Mouse (Mus musculus) testis, adult 2 months (tissue): ENCODE results near the gene Car1. TPM values are rescaled to one million over a fixed set of nuclear protein-coding genes. Genes with fewer than 3 reads are reported as not detected.

Experiments used
- H3K27ac ChIP-seq: fragments of 200-500 bp; 2 replicates; pipeline ENCODE4 v1.5.1; 2012; ENCODE audit warnings: low read depth, low read length; ENCODE audit not compliant: control insufficient read depth, insufficient read depth
- H3K27me3 ChIP-seq: fragments of 200-500 bp; 2 replicates; pipeline ENCODE4 v1.6.1; 2012; ENCODE audit warnings: mild to moderate bottlenecking, low read length, moderate library complexity; ENCODE audit not compliant: control insufficient read depth, insufficient read depth
- H3K36me3 ChIP-seq: fragments of 200-500 bp; 2 replicates; pipeline ENCODE4 v1.6.1; 2012; ENCODE audit warnings: mild to moderate bottlenecking, low read length; ENCODE audit not compliant: control insufficient read depth, insufficient read depth
- H3K4me1 ChIP-seq: fragments of 200-500 bp; 2 replicates; pipeline ENCODE4 v1.6.1; 2012; ENCODE audit warnings: low read length; ENCODE audit not compliant: control insufficient read depth, insufficient read depth
- H3K4me3 ChIP-seq: fragments of 200-500 bp; 2 replicates; pipeline ENCODE4 v1.5.1; 2012; ENCODE audit warnings: low read depth, mild to moderate bottlenecking, low read length, moderate library complexity, mixed read lengths; ENCODE audit not compliant: control insufficient read depth
- CTCF ChIP-seq: fragments of 200-500 bp; IDR thresholded peaks from 2 replicates; pipeline ENCODE4 v1.5.1; 2012; ENCODE audit warnings: low read depth, mild to moderate bottlenecking, inconsistent platforms, low read length, moderate library complexity; ENCODE audit not compliant: control insufficient read depth, insufficient read depth, insufficient replicate concordance
- POLR2A ChIP-seq: fragments of 200-500 bp; IDR thresholded peaks from 2 replicates; pipeline ENCODE4 v1.6.1; 2012; ENCODE audit warnings: low read depth, mild to moderate bottlenecking, inconsistent platforms, low read length, moderate library complexity; ENCODE audit not compliant: control insufficient read depth
- polyA plus RNA-seq: library from polyadenylated mRNA; depleted of rRNA; stranded (reverse); fragments of >200 nt; gene quantifications from 2 replicates; pipeline ENCODE4 v1.2.3, GENCODE M21; 2012

Car1 gene
- polyA plus RNA-seq, 1 experiment = 0.20 TPM

DNA sequence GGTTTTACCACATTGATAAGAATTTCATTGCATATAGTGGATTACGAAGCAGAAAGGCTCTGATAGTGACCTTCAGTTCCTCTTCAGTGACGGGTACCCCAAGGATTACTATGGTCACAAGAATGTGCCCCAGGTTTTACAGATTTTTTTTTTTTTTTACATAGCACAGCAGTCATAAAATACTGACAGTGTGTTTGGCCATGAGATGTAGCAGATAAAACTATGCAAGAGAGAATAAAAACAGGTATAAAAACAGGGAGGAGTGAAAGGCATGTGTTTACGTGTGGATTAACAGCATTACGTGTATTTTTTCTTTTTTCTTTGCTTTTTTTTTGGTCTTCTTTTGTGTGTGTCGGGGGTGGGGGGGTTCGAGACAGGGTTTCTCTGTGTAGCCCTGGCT, 3.3 kb downstream of the Car1 start:
- Histone ChIP-seq H3K27ac (no peak overlapping the region), H3K27me3 (no peaks in the 10 kb centered on the region), H3K4me3 (no peak overlapping the region), H3K4me1 (no peaks in the 10 kb centered on the region), H3K36me3 (no peaks in the 10 kb centered on the region)
- TF ChIP-seq POLR2A (no peak), CTCF (no peak)

DNA sequence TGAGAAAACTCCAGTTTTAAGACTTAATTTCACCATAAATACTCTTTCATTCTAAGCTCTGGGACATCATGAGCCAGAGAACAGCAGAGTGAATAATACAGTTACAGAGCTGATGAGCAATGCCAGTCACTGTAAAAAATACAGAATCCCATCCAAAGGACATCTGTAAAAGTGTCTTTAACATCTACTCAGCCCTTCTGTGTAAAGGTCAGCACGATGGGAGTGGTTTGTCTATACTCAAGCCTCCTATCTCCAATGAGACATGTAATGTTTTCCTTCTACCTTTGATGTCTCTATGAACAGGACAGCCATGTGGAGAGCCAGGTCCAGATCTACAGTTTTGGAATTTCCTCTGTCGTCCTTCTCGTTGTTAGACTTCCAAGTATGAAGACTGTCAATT, 11.1 kb downstream of the Car1 start:
- no peak for TF ChIP-seq CTCF
- Histone ChIP-seq H3K27me3 (no peaks in the 10 kb centered on the region), H3K4me3 (no peak overlapping the region), H3K36me3 (no peaks in the 10 kb centered on the region), H3K27ac (no peak overlapping the region), H3K4me1 (no peaks in the 10 kb centered on the region)

DNA sequence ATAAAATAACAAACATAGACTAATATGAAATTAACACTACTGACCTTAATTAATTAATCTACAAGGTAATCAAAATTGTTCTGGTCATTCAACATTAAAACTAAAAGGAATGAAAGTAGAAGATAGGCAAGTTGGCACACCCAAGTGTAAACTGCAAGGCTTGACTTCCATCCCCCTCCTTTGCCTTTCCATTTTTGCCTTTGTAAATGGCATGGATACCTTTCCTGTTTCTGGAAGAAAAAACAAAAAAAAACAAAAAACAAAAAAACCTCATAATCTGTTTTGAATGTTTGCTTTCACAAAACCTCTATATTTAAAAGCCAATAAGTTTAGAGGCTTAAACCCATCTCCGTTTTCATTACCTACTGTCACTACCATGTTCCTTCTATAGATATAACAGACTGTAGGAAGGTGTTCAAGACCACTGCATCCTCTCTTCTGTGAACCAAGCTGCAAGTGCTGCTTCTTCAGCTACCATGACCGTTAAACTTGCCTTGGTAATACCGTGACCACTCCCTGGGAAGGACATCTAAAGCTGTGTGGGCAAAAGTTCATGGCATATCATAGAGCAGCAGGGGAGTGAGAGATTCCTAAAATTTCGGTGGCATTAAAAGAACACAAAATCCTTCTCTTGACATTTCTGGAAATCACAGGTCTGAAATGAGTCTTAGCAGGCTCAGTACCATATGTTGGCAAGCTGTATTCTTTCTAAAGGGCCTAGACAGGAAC, 12.7 kb downstream of the Car1 start:
- H3K27ac ChIP-seq = no peak overlapping the region
- H3K36me3 ChIP-seq = no peaks in the 10 kb centered on the region
- no peaks in the 10 kb centered on the region for H3K4me1 ChIP-seq
- TF ChIP-seq POLR2A (no peak), CTCF (no peak)
- H3K4me3 ChIP-seq = no peak overlapping the region
- H3K27me3 ChIP-seq = no peaks in the 10 kb centered on the region

DNA sequence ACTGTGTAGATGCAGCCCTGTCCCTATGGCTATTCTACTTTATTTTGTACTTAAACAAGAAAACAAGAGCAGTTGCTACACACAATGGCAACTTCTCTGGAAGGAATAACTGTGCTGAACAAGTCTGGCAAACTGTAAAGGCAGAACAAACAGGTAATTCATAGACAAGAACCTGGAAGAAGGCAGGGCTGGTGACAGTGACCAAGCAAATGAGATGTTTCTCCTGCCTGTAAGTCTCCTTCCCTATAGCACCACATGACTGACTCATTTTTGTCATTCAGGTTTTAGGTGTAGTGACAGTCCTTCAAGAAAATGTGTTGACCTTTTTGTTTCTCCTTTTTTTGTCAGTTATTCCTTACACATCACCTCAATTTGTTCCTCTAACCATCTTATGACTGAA, 16.1 kb downstream of the Car1 start:
- no peaks in the 10 kb centered on the region for H3K27me3 ChIP-seq
- TF ChIP-seq CTCF = no peak
- no peak for TF ChIP-seq POLR2A
- no peak overlapping the region for H3K27ac ChIP-seq
- no peak overlapping the region for H3K4me3 ChIP-seq
- H3K36me3 ChIP-seq = no peaks in the 10 kb centered on the region
- no peaks in the 10 kb centered on the region for H3K4me1 ChIP-seq

DNA sequence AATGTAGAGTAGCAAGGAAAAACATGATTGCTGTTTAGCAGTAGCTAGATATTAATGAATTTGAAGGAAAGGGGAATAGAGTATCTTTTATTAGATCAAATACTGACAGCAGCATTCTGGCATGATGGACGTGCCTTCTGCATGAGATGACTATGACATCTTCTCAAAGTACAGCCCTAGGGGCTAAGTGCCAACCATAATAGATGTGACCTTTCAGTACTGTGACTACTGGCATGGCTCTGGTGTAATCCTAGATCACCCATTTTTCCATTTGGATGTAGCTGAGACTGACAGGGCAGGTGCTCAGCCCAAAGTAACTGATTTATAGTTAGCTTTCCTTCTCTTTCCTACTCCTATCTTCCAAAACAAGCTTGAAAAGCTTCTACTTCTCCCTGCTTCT, 20.6 kb downstream of the Car1 start:
- Histone ChIP-seq H3K27ac (no peak overlapping the region), H3K4me1 (no peaks in the 10 kb centered on the region), H3K27me3 (no peaks in the 10 kb centered on the region), H3K36me3 (no peaks in the 10 kb centered on the region), H3K4me3 (no peak overlapping the region)
- no peak for TF ChIP-seq POLR2A

DNA sequence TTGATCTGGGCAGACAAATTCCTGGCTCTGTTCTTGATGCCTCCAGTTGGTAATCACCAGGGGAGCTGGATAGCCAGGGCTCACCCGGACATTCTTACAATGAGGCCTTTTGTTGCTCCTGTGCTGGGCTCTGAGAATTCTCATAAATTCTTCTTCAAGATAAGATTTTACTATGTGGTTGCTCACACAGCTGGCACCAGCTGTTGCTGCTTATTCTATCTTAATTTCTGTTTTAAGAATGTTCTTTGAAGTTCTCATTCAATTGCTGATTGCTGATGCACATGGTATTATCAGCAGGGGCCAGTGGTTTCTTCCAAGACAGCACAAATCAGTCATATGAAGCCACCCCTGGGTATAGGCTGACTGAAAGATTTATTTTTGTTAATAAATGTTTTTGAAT, 21.0 kb downstream of the Car1 start:
- no peak for TF ChIP-seq POLR2A
- no peak for TF ChIP-seq CTCF
- H3K27ac ChIP-seq = no peak overlapping the region
- no peaks in the 10 kb centered on the region for H3K27me3 ChIP-seq
- no peak overlapping the region for H3K4me3 ChIP-seq
- no peaks in the 10 kb centered on the region for H3K36me3 ChIP-seq
- H3K4me1 ChIP-seq = no peaks in the 10 kb centered on the region

DNA sequence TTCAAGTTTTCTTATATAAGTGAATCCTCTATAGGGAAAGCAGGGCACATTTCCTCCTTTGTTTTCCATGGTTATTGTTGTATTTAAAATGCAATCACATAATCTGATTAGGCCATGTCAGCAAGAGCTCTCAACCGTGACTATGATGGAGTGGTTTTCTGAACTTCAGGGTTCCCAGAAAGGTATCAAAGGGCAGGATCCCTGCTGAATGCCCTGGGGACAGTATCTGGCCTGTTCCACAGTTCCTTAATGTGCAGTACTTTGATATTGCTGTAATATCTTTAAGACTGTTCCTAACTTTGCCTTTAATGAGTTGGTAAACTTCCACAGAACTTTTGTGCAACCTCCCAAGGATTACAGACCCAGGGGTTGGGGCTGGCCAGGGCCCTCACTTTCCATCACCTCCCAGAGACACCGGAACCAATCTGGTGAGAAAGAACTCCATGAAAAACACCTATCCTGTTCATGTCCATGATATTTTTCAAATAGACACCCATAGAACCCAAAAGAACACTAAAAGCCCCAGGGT, 21.6 kb downstream of the Car1 start:
- Histone ChIP-seq H3K4me1 (no peaks in the 10 kb centered on the region), H3K36me3 (no peaks in the 10 kb centered on the region), H3K27ac (no peak overlapping the region), H3K4me3 (no peak overlapping the region), H3K27me3 (no peaks in the 10 kb centered on the region)
- TF ChIP-seq CTCF (no peak), POLR2A (no peak)
